Mouse (Mus musculus) thymus, adult 2 months (tissue): ENCODE measurements around the gene Cdc42bpa. TPM values are rescaled to one million over a fixed set of nuclear protein-coding genes. Genes with fewer than 3 reads are reported as not detected.

ENCODE experiments used
- DNase-seq: peaks from one replicate; pipeline ENCODE4 v3.0.0; 2021
- H3K27ac ChIP-seq: fragments of 200-500 bp; 2 replicates; pipeline ENCODE4 v1.5.1; 2012; ENCODE audit warnings: low read length, control low read depth; ENCODE audit not compliant: control insufficient read depth, insufficient read depth
- H3K27me3 ChIP-seq: fragments of 200-500 bp; 2 replicates; pipeline ENCODE4 v1.6.1; 2012; ENCODE audit warnings: mild to moderate bottlenecking, low read length, moderate library complexity, mixed read lengths; ENCODE audit not compliant: control insufficient read depth, insufficient read depth
- H3K36me3 ChIP-seq: fragments of 200-500 bp; 2 replicates; pipeline ENCODE4 v1.6.1; 2012; ENCODE audit warnings: mild to moderate bottlenecking, low read length, moderate library complexity; ENCODE audit not compliant: control insufficient read depth, insufficient read depth
- H3K4me1 ChIP-seq: fragments of 200-500 bp; replicated peaks from 2 replicates; pipeline ENCODE4 v1.6.1; 2012; ENCODE audit warnings: low read length; ENCODE audit not compliant: control insufficient read depth, insufficient read depth
- H3K4me3 ChIP-seq: fragments of 200-500 bp; 2 replicates; pipeline ENCODE4 v1.5.1; 2012; ENCODE audit warnings: mild to moderate bottlenecking, low read length, control low read depth, moderate library complexity; ENCODE audit not compliant: control insufficient read depth, insufficient read depth
- CTCF ChIP-seq: fragments of 200-500 bp; IDR thresholded peaks from 2 replicates; pipeline ENCODE4 v1.5.1; 2012; ENCODE audit warnings: mild to moderate bottlenecking, control low read depth, low read length, moderate library complexity, borderline replicate concordance; ENCODE audit not compliant: control insufficient read depth, poor library complexity, insufficient read depth; ENCODE audit errors: extremely low read depth
- POLR2A ChIP-seq: fragments of 200-500 bp; IDR thresholded peaks from 2 replicates; pipeline ENCODE4 v1.6.1; 2012; ENCODE audit warnings: mild to moderate bottlenecking, low read length, control low read depth, moderate library complexity; ENCODE audit not compliant: control insufficient read depth, poor library complexity, insufficient read depth; ENCODE audit errors: extremely low read depth
- WGBS: fragments of 180-500 bp; shearing (Covaris S2); methylation state at CpG from one replicate; pipeline ENCODE4 v1.1.7; 2018; 5-methylcytosine and 5-hydroxymethylcytosine counted together
- polyA plus RNA-seq: library from polyadenylated mRNA; depleted of rRNA; stranded (reverse); fragments of >200 nt; gene quantifications from 2 replicates; pipeline ENCODE4 v1.2.3, GENCODE M21; 2012

Gene Cdc42bpa
- polyA plus RNA-seq, 1 experiment, result 3.9 TPM

DNA sequence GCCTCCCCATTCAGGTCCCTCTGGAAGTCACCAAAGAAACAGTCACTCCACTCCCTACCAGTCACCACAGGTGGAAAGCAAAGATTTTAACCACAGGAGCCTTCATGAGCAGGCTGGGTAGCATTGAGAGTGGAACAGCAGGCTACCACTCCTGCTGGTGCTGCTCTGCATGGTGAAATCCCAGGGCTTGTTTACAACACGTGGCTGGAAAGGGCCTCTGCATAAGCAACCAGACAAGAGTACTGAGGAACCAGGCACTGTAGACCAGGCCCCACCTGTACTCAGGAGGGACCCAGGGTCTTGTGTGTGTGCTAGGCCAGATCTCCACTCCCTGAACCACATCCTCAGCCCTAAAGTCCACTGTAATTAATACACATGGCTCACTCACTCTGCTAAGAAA, 216.5 kb downstream of the Cdc42bpa start:
- Histone ChIP-seq H3K4me3 (no peak overlapping the region), H3K4me1 (no peaks in the 10 kb centered on the region), H3K36me3 (no peaks in the 10 kb centered on the region), H3K27me3 (no peaks in the 10 kb centered on the region), H3K27ac (no peak overlapping the region)
- 65% methylated on average over 1 of the region's 1 CpGs for WGBS
- TF ChIP-seq POLR2A, result no peak
- TF ChIP-seq CTCF, result no peak
- DNase-seq, result no peak

DNA sequence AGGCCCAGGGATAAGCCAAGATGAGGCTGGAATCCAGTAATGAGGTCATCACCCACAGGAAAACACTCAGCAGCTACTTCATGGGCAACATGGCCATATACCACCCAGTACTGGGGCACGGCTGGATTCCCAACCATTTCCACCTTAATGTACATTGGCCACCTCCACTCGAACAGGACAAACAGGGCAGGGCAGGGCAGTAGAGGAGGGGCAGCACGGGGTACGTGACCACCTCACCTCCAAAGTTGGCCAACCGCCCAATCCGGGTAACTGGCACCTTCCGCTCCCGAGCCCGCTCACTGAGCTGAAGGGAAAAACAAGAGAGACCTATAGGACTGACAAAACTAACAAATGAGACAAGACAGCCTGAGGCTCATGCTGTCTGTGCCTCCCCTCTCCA, 218.1 kb downstream of the Cdc42bpa start:
- no peak for DNase-seq
- H3K27me3 ChIP-seq, result no peaks in the 10 kb centered on the region
- H3K27ac ChIP-seq, result no peak overlapping the region
- no peak overlapping the region for H3K4me3 ChIP-seq
- no peak for TF ChIP-seq POLR2A
- WGBS, result 94% methylated on average over 9 of the region's 9 CpGs
- H3K4me1 ChIP-seq, result no peaks in the 10 kb centered on the region
- no peaks in the 10 kb centered on the region for H3K36me3 ChIP-seq

DNA sequence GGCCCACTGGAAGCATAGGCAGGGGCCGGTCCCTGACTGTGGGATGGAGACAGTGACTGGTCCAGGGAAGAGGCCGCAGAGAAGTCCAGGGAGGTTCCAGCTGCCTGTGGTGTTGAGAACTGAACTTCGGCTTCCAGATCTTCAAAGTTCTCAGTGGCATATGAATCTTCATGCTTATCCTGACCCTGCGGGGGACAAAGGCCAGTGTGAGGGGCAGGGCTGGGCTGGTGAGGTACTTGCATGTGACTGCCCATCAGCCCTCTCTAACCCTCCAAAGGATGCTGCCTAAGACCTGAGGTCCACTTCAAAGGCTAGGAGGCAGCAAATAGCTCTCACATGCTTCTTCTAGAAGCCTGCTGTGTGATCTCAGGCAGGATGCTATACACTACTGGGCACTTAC, 218.8 kb downstream of the Cdc42bpa start:
- Histone ChIP-seq H3K4me3 (no peak overlapping the region), H3K27me3 (no peaks in the 10 kb centered on the region), H3K4me1 (no peaks in the 10 kb centered on the region), H3K27ac (no peak overlapping the region), H3K36me3 (no peaks in the 10 kb centered on the region)
- TF ChIP-seq POLR2A, result no peak
- no peak for TF ChIP-seq CTCF
- 97% methylated on average over 4 of the region's 4 CpGs for WGBS
- no peak for DNase-seq

DNA sequence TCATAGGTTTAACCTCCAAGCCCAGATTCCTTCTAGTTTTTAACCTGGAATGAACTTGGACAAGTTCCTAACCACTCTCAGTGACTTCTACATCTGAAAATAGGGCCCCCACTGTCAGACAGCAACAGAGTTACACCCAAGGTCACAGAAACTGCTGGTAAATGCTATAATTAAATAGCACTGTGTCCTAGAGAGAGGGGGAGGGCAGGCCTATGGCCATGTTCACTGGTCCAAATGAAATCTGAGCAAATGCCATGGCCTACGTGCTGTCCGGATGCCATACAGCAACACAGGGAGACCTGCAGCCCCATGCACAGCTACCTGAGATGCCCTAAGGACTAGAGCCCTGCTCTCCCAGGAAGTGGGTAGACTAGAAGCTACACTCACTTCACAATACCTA, 219.6 kb downstream of the Cdc42bpa start:
- DNase-seq, result no peak
- WGBS, result 95% methylated on average over 2 of the region's 2 CpGs
- Histone ChIP-seq H3K4me1 (no peaks in the 10 kb centered on the region), H3K4me3 (no peak overlapping the region), H3K36me3 (no peaks in the 10 kb centered on the region), H3K27ac (no peak overlapping the region), H3K27me3 (no peaks in the 10 kb centered on the region)
- TF ChIP-seq CTCF, result no peak
- TF ChIP-seq POLR2A, result no peak

DNA sequence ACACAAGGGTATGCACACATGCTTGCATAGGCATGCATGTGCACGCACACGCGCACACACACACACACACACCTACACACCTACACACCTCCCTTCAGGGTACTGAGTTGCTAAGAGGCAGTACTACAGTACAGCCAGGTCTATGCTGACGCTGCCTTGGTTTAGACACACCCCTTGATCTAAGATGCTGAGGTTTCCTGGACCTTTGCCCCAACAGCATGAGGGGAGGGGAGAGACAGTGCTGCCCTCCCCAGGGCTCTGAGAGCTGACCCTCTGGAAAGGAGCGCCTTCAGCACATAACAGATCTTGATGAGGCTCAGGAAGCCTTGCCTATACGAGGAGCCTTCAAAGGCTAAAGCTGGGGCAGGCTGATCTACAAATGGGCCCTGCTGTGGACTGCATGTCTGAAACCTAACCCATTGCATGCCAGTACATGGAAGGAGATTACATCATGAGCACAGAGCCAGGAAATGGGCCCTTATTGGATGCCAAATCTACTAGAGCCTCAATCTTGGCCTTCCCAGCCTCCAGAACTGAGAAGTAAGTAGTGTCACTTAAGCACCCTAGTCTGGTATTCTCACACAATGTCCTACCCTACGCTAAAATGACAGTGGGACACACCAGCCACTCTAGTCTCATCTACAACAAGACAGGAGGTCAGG, 221.2 kb downstream of the Cdc42bpa start:
- H3K4me1 ChIP-seq, result no peaks in the 10 kb centered on the region
- no peak for DNase-seq
- no peaks in the 10 kb centered on the region for H3K27me3 ChIP-seq
- H3K36me3 ChIP-seq, result no peaks in the 10 kb centered on the region
- TF ChIP-seq CTCF, result no peak
- TF ChIP-seq POLR2A, result no peak
- H3K4me3 ChIP-seq, result no peak overlapping the region
- H3K27ac ChIP-seq, result no peak overlapping the region
- WGBS, result 95% methylated on average over 7 of the region's 7 CpGs

DNA sequence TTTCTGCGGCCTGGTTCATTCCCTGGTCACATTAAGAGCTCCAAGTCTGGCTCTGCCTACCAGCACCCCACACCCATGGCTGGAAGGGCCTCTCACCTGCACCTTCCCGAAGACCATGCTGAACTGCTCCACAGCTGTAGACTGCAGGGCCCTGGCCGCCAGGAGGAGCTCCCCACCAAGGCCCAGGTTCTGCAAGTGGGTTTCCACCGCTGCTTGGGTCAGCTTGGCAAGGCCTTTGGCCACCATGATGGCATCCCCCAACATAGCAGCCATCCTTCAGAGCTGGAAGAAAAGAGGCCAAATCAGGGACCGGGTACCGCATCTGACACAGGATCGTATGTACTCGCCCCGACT, 221.7 kb downstream of the Cdc42bpa start:
- no peak for DNase-seq

DNA sequence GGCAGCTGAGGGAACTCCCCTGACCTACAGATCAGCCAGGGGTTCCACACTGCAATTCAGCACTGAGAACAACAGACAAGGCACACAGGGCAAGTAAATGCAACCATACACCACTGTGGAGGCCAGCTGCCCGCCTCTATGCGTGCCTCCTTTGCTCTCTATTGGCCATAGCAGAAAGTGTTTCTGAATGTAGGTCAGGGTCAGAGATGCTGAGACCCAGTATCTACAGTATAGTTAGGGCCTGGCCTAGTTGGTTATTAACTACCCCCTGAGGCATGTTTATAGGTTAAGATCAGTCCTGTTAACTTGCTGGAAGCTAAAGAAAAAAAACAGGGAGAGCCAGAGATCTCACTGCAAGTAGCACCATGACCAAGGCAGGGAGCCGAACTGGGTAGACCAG, 222.5 kb downstream of the Cdc42bpa start:
- H3K36me3 ChIP-seq, result no peaks in the 10 kb centered on the region
- WGBS, result 95% methylated on average over 3 of the region's 3 CpGs
- no peaks in the 10 kb centered on the region for H3K4me1 ChIP-seq
- DNase-seq, result no peak
- TF ChIP-seq CTCF, result no peak
- no peak for TF ChIP-seq POLR2A
- H3K27ac ChIP-seq, result no peak overlapping the region
- H3K27me3 ChIP-seq, result no peaks in the 10 kb centered on the region
- no peak overlapping the region for H3K4me3 ChIP-seq

More for the DNA sequence above, 221.7 kb downstream of the Cdc42bpa start:
- Histone ChIP-seq H3K4me3 (no peak overlapping the region), H3K27ac (no peak overlapping the region), H3K36me3 (no peaks in the 10 kb centered on the region), H3K27me3 (no peaks in the 10 kb centered on the region), H3K4me1 (no peaks in the 10 kb centered on the region)
- WGBS, result 94% methylated on average over 9 of the region's 9 CpGs
- no peak for TF ChIP-seq CTCF
- no peak for TF ChIP-seq POLR2A

DNA sequence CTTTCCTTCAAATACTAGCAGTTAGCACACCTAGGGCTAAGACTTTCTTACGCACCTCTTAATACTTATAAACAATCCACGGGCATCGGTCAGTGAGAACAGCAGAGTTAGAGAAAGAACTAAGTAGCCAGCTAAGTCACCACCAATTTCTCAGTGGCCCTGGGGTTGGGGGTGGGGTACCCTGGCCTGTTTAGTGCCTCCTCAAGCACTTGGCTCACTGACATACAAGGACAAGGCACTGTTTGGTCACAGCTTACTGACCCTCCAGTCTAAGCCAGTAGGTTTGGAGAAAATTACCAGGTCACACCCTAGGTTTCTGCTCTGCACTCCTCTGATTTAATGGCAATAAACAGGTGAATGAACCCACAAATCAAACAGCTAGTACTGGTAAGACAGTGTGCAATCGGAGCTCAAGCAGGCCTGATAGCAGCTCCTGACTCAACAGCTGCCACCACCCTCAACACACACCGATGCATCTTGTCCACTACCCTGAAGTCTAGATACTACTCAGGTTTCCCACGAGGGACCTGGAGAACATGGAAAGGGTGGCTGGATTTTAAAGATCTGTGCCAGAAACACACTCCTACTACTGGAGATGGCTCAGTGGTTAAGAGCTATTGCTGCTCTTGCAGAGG, 223.4 kb downstream of the Cdc42bpa start:
- Histone ChIP-seq H3K27ac (no peak overlapping the region), H3K4me1 (no peaks in the 10 kb centered on the region), H3K36me3 (no peaks in the 10 kb centered on the region), H3K4me3 (no peak overlapping the region), H3K27me3 (no peaks in the 10 kb centered on the region)
- WGBS, result 94% methylated on average over 6 of the region's 6 CpGs
- DNase-seq, result no peak
- TF ChIP-seq POLR2A (no peak), CTCF (no peak)
